Mouse (Mus musculus) MN1 (cell line): ENCODE data around the gene Olfr1153.

Experiments used
- DNase-seq: peaks from one replicate; pipeline ENCODE4 v3.0.0-alpha.2; 2016; ENCODE audit warnings: low spot score

Olfr1153 gene

DNA sequence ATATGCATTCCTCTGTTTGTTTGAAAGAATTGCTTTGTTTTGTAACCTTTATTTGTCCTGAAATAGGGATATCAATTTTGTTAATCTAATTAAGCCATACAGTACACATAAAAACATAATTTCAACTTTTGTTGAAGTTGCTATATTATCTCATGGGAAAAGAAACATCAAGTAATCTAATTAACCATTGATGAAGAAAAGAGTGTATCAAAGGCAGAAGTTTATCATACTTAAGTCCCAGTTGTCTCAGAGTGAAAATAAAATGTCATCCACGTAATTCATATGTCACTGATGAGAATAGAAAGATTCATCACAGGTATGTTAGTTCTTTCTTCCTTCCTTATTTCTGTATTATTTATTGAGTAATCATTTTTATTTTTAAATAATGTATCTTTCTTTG, at the start of gene Olfr1153:
Gene Olfr1153 (plus strand): TSS at position 301 of the 400 bp plus-strand sequence.
- DNase-seq: no peak

DNA sequence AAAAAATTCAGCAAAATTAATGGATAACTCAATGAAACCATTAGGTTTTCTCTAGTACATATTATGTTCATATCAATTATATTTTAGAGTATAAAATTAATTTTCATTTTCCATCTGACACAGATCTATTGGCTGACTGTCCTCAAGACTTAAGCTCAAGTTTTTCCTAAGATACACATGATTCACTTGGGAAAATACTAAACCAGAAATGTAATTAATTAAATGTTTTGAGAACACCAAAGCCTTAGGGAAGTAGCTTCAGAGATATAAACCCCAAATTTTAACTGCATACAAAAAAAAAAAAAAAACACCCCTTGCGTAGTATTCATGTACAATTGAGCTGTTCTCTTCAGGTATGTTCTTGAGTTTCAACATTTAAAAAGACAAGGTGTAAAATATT, 39.2 kb upstream of the Olfr1153 start, which contains the start of gene Olfr1151:
Gene Olfr1151 (plus strand): TSS at position 301 of the 400 bp plus-strand sequence.
- no peak for DNase-seq

DNA sequence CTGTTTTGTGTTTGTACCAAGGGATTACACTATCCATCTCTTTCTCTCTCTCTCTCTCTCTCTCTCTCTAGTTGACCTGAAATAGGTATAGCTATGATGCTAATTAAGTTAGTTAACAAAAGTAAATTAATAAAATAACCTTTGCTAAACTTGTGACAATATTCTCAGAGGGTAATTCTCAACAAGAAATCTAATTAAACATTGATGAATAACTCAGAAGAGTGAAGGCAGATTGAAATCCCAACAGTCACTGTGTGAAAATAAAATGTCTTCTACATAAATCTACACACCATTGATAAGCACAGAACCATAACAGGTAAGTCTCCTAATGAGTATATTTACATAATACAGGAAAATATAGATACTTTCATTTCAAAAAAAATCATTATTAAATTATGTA, 28.6 kb upstream of the Olfr1153 start, which contains the start of gene Olfr1152:
Gene Olfr1152 (plus strand): TSS at position 301 of the 400 bp plus-strand sequence.
- DNase-seq: no peak

DNA sequence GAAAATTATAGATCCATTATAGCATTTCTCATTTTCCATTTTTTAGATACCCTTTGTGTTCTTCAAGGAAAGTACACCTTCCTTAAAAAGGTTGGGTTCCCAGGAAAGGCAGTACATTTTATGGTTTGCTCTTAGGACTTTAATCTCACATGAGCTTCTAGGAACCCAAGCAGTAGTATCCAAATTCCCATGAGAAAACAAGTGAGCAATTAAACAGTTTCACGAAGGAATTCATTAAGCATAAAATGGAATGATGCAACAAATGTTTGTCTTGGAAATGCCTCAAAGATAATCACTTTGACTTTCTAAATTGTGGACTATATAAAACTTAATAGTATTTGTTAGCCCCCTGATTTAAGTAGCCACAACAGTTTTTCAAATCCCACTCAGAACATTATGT, 10.3 kb downstream of the Olfr1153 start, which contains the start of gene Olfr1154:
Gene Olfr1154 (minus strand): TSS at position 101 of the 400 bp plus-strand sequence.
- no peak for DNase-seq

DNA sequence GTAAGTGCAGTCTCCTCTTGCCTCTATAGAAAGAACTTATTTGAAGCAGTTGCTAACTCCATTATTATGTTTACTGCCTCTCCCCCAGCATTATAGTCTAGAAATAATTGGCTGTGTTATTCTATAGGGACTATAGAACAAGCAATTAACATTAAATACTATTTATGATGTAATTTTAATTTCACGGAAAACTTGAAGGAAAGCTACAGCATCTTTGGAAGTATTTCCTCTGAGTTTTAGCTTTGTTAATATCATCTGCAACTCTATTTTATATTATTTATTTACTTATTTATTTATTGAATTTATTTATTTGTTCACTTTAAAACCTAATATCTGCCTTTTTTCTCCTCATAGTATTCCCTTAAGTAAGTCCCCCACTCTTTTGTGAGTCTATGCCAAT, 50.3 kb downstream of the Olfr1153 start, which contains the start of gene Olfr1155:
Gene Olfr1155 (minus strand): TSS at position 101 of the 400 bp plus-strand sequence.
- DNase-seq: no peak
